Mouse (Mus musculus) kidney, embryonic 16.5 days (tissue): ENCODE measurements around the gene Cx3cr1. TPM values are rescaled to one million over a fixed set of nuclear protein-coding genes. Genes with fewer than 3 reads are reported as not detected.

ENCODE experiments used
- ATAC-seq: fragments of 200-750 bp; cut with Nextera tagmentation; 2 replicates; pipeline ENCODE4 v1.8.0; 2017; ENCODE audit warnings: moderate TSS enrichment; ENCODE audit not compliant: low FRiP score, low TSS enrichment
- H3K27ac ChIP-seq: fragments of 300-500 bp; sonication (generic); 2 replicates; pipeline ENCODE4 v1.5.1; 2014; ENCODE audit warnings: low read length
- H3K27me3 ChIP-seq: fragments of 300-500 bp; sonication (generic); 2 replicates; pipeline ENCODE4 v1.6.1; 2014; ENCODE audit warnings: low read length, control low read depth, mixed read lengths; ENCODE audit not compliant: insufficient read depth
- H3K36me3 ChIP-seq: fragments of 300-500 bp; sonication (generic); 2 replicates; pipeline ENCODE4 v1.6.1; 2014; ENCODE audit warnings: low read length, control low read depth, mixed read lengths; ENCODE audit not compliant: insufficient read depth
- H3K4me1 ChIP-seq: fragments of 300-500 bp; sonication (generic); 2 replicates; pipeline ENCODE4 v1.6.1; 2014; ENCODE audit warnings: low read length, control low read depth, mixed read lengths; ENCODE audit not compliant: insufficient read depth
- H3K4me2 ChIP-seq: fragments of 300-500 bp; sonication (generic); replicated peaks from 2 replicates; pipeline ENCODE4 v1.6.1; 2014; ENCODE audit warnings: low read depth, low read length
- H3K4me3 ChIP-seq: fragments of 300-500 bp; sonication (generic); 2 replicates; pipeline ENCODE4 v1.5.1; 2014; ENCODE audit warnings: mild to moderate bottlenecking, low read length
- H3K9ac ChIP-seq: fragments of 300-500 bp; sonication (generic); replicated peaks from 2 replicates; pipeline ENCODE4 v1.6.1; 2014; ENCODE audit warnings: low read length
- H3K9me3 ChIP-seq: fragments of 300-500 bp; sonication (generic); 2 replicates; pipeline ENCODE4 v1.6.1; 2016; ENCODE audit warnings: low read length, control low read depth
- WGBS: fragments of 180-500 bp; shearing (Covaris S2); extraction: QIAGEN DNeasy Blood & Tissue Kit; methylation state at CpG from one replicate; pipeline ENCODE4 v1.1.7; 2014; 5-methylcytosine and 5-hydroxymethylcytosine counted together
- polyA plus RNA-seq: library from polyadenylated mRNA; unstranded; fragments of >200 nt; fragmentation: Nextera tagmentation; extraction: Ambion mirVana; gene quantifications from 2 replicates; pipeline ENCODE4 v1.2.1, GENCODE M21; 2015

The Cx3cr1 gene
- polyA plus RNA-seq, 1 experiment from 2014 or later: 5.3 TPM

GRCm38 (mm10) chr9:120037414-120037813 is 32.3 kb downstream of the Cx3cr1 start:
- no peak overlapping the region for H3K4me3 ChIP-seq
- H3K9me3 ChIP-seq: no peaks in the 10 kb centered on the region
- H3K4me1 ChIP-seq: no peaks in the 10 kb centered on the region
- ATAC-seq: no peak
- H3K27ac ChIP-seq: no peak overlapping the region
- WGBS: 83% methylated on average over 7 of the region's 7 CpGs
- H3K9ac ChIP-seq: no peak overlapping the region
- H3K4me2 ChIP-seq: no peak overlapping the region
- H3K27me3 ChIP-seq: no peaks in the 10 kb centered on the region
- no peaks in the 10 kb centered on the region for H3K36me3 ChIP-seq

GRCm38 (mm10) chr9:120034375-120034774 is 35.3 kb downstream of the Cx3cr1 start:
- no peak overlapping the region for H3K27ac ChIP-seq
- no peak overlapping the region for H3K4me2 ChIP-seq
- ATAC-seq: no peak
- H3K4me1 ChIP-seq: no peaks in the 10 kb centered on the region
- H3K27me3 ChIP-seq: no peaks in the 10 kb centered on the region
- no peak overlapping the region for H3K4me3 ChIP-seq
- 82% methylated on average over 8 of the region's 8 CpGs for WGBS
- H3K9ac ChIP-seq: no peak overlapping the region
- no peaks in the 10 kb centered on the region for H3K36me3 ChIP-seq
- no peaks in the 10 kb centered on the region for H3K9me3 ChIP-seq

GRCm38 (mm10) chr9:120032710-120033109 is 37.0 kb downstream of the Cx3cr1 start:
- no peaks in the 10 kb centered on the region for H3K4me1 ChIP-seq
- no peaks in the 10 kb centered on the region for H3K36me3 ChIP-seq
- H3K27ac ChIP-seq: no peak overlapping the region
- no peak overlapping the region for H3K4me3 ChIP-seq
- H3K27me3 ChIP-seq: no peaks in the 10 kb centered on the region
- no peaks in the 10 kb centered on the region for H3K9me3 ChIP-seq
- no peak for ATAC-seq
- no peak overlapping the region for H3K4me2 ChIP-seq
- 83% methylated on average over 6 of the region's 6 CpGs for WGBS
- H3K9ac ChIP-seq: no peak overlapping the region

GRCm38 (mm10) chr9:120030421-120030820 is 39.3 kb downstream of the Cx3cr1 start:
- ATAC-seq: no peak
- whole genome bisulfite sequencing: 85% methylated on average over 10 of the region's 10 CpGs

GRCm38 (mm10) chr9:120029880-120030279 is 39.8 kb downstream of the Cx3cr1 start:
- no peak overlapping the region for H3K4me2 ChIP-seq
- H3K4me3 ChIP-seq: no peak overlapping the region
- no peak overlapping the region for H3K9ac ChIP-seq
- WGBS: 89% methylated on average over 6 of the region's 6 CpGs
- H3K36me3 ChIP-seq: no peaks in the 10 kb centered on the region
- H3K4me1 ChIP-seq: no peaks in the 10 kb centered on the region
- H3K27ac ChIP-seq: no peak overlapping the region
- H3K27me3 ChIP-seq: no peaks in the 10 kb centered on the region
- no peak for ATAC-seq
- no peaks in the 10 kb centered on the region for H3K9me3 ChIP-seq

More at GRCm38 (mm10) chr9:120030421-120030820, 39.3 kb downstream of the Cx3cr1 start:
- Histone ChIP-seq H3K4me1 (no peaks in the 10 kb centered on the region), H3K4me2 (no peak overlapping the region), H3K4me3 (no peak overlapping the region), H3K27ac (no peak overlapping the region), H3K27me3 (no peaks in the 10 kb centered on the region), H3K9me3 (no peaks in the 10 kb centered on the region), H3K36me3 (no peaks in the 10 kb centered on the region), H3K9ac (no peak overlapping the region)

- no peaks in the 10 kb centered on the region for H3K27me3 ChIP-seq
- 25% methylated on average over 14 of the region's 14 CpGs for WGBS
- no peak overlapping the region for H3K4me2 ChIP-seq
- no peak overlapping the region for H3K4me3 ChIP-seq
- ATAC-seq: peak; percentile 33
- H3K4me1 ChIP-seq: no peaks in the 10 kb centered on the region
- no peak overlapping the region for H3K9ac ChIP-seq
- H3K9me3 ChIP-seq: no peaks in the 10 kb centered on the region
- no peaks in the 10 kb centered on the region for H3K36me3 ChIP-seq
- no peak overlapping the region for H3K27ac ChIP-seq
Measured at GRCm38 (mm10) chr9:120027401-120028151, 42.1 kb downstream of the Cx3cr1 start.

- no peak overlapping the region for H3K4me2 ChIP-seq
- WGBS: 87% methylated on average over 5 of the region's 5 CpGs
- no peak for ATAC-seq
Measured at GRCm38 (mm10) chr9:120024625-120025024, 45.1 kb downstream of the Cx3cr1 start.

GRCm38 (mm10) chr9:120024171-120024570 is 45.5 kb downstream of the Cx3cr1 start:
- Histone ChIP-seq H3K36me3 (no peaks in the 10 kb centered on the region), H3K9ac (no peak overlapping the region), H3K27ac (no peak overlapping the region), H3K4me2 (no peak overlapping the region), H3K4me3 (no peak overlapping the region), H3K27me3 (no peaks in the 10 kb centered on the region), H3K4me1 (no peaks in the 10 kb centered on the region), H3K9me3 (no peaks in the 10 kb centered on the region)
- ATAC-seq: no peak
- WGBS: 78% methylated on average over 10 of the region's 10 CpGs

More at GRCm38 (mm10) chr9:120024625-120025024, 45.1 kb downstream of the Cx3cr1 start:
- no peaks in the 10 kb centered on the region for H3K4me1 ChIP-seq
- H3K27me3 ChIP-seq: no peaks in the 10 kb centered on the region
- no peak overlapping the region for H3K4me3 ChIP-seq
- no peak overlapping the region for H3K27ac ChIP-seq
- H3K9me3 ChIP-seq: no peaks in the 10 kb centered on the region
- no peaks in the 10 kb centered on the region for H3K36me3 ChIP-seq
- H3K9ac ChIP-seq: no peak overlapping the region

- no peak for ATAC-seq
- Histone ChIP-seq H3K36me3 (no peaks in the 10 kb centered on the region), H3K9ac (no peak within 1 kb of the TSS), H3K4me2 (no peak within 1 kb of the TSS), H3K4me3 (no peak within 1 kb of the TSS), H3K9me3 (no peaks in the 10 kb centered on the region), H3K27ac (no peak within 1 kb of the TSS), H3K27me3 (no peaks in the 10 kb centered on the region), H3K4me1 (no peaks in the 10 kb centered on the region)
- 80% methylated on average over 18 of the region's 18 CpGs for WGBS
Measured at GRCm38 (mm10) chr9:120023086-120023811, 46.4 kb downstream of the Cx3cr1 start, which contains the start of gene Xirp1. TSS of gene Xirp1 (minus strand) at chr9:120023598.

- Histone ChIP-seq H3K27me3 (no peaks in the 10 kb centered on the region), H3K27ac (no peak overlapping the region), H3K4me2 (no peak overlapping the region), H3K4me3 (no peak overlapping the region), H3K9ac (no peak overlapping the region; the same call in 1 of the 2 replicates), H3K4me1 (no peaks in the 10 kb centered on the region), H3K9me3 (no peaks in the 10 kb centered on the region), H3K36me3 (no peaks in the 10 kb centered on the region)
- WGBS: 63% methylated on average over 5 of the region's 5 CpGs
- no peak for ATAC-seq
Measured at GRCm38 (mm10) chr9:120021164-120021563, 48.5 kb downstream of the Cx3cr1 start.
